Mouse (Mus musculus) megakaryocyte, embryonic 14.5 days (primary cell): ENCODE results near the gene Chac2.

Experiments
- FLI1 ChIP-seq: IDR thresholded peaks from 2 replicates; pipeline ENCODE4 v1.6.1; 2012; ENCODE audit warnings: low read length, inconsistent platforms, mixed read lengths
- GATA1 ChIP-seq: IDR thresholded peaks from 3 replicates; pipeline ENCODE4 v1.6.1; 2012; ENCODE audit warnings: mixed read lengths, low read length, inconsistent platforms, borderline replicate concordance

DNA sequence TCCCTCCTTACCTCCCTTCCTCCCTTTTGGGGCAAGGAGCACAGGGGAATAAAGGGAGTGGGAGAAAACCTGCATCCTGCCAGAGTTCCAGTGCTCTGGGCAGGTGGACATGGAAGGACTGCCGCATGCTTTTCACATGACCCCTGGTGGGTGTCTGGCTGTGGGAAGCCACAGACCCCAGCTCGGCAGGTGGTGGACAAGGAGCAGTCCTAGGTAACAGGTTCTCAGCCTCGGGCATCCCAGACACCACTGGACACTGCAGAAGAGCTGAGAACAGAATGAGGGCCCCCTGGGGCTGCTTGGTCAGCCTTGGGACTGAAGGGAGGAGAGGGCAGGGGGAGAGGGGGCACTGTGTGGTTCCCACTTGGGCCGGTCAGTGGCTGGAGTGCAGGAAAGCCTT lies 48.8 kb upstream of the Chac2 start:
- TF ChIP-seq GATA1 (no peak), FLI1 (no peak)
